Mouse (Mus musculus) spleen, adult 2 months (tissue): Measurements from ENCODE around the gene Olfr1121. TPM values are rescaled to one million over a fixed set of nuclear protein-coding genes. Genes with fewer than 3 reads are reported as not detected.
"Not testable (repeated sequence)": the region's sequence is repeated elsewhere in the genome, so short reads cannot be mapped to it uniquely, and the experiment has no call there.

Experiments
- DNase-seq, 2 experiments: peaks; one replicate each; pipeline versions ENCODE4 v3.0.0 to v3.0.0-alpha.2; 2012 to 2021; ENCODE audit warnings: low spot score in 2 of 2, low read depth in 1 of 2
- H3K27ac ChIP-seq: fragments of 200-500 bp; 2 replicates; pipeline ENCODE4 v1.5.1; 2012; ENCODE audit warnings: low read length, inconsistent platforms; ENCODE audit not compliant: insufficient read depth
- H3K27me3 ChIP-seq: fragments of 200-500 bp; 2 replicates; pipeline ENCODE4 v1.6.1; 2012; ENCODE audit warnings: mild to moderate bottlenecking, moderate library complexity, low read length, inconsistent platforms; ENCODE audit not compliant: control insufficient read depth, insufficient read depth
- H3K36me3 ChIP-seq: fragments of 200-500 bp; 2 replicates; pipeline ENCODE4 v1.6.1; 2012; ENCODE audit warnings: mild to moderate bottlenecking, low read length, inconsistent platforms; ENCODE audit not compliant: control insufficient read depth, insufficient read depth
- H3K4me1 ChIP-seq: fragments of 200-500 bp; 2 replicates; pipeline ENCODE4 v1.6.1; 2011; ENCODE audit warnings: inconsistent platforms; ENCODE audit not compliant: control insufficient read depth, insufficient read depth, insufficient read length
- H3K4me3 ChIP-seq: fragments of 200-500 bp; 2 replicates; pipeline ENCODE4 v1.5.1; 2011; ENCODE audit warnings: mild to moderate bottlenecking, inconsistent platforms; ENCODE audit not compliant: insufficient read depth, insufficient read length; ENCODE audit errors: extremely low read depth
- CTCF ChIP-seq: fragments of 200-500 bp; IDR thresholded peaks from 2 replicates; pipeline ENCODE4 v1.5.1; 2011; ENCODE audit warnings: mild to moderate bottlenecking, inconsistent platforms; ENCODE audit not compliant: insufficient read depth, insufficient read length, insufficient replicate concordance; ENCODE audit errors: extremely low read depth
- POLR2A ChIP-seq: fragments of 200-500 bp; IDR thresholded peaks from 2 replicates; pipeline ENCODE4 v1.6.1; 2011; ENCODE audit warnings: low read depth, low read length, inconsistent platforms
- WGBS: fragments of 180-500 bp; shearing (Covaris S2); methylation state at CpG from one replicate; pipeline ENCODE4 v1.1.7; 2018; 5-methylcytosine and 5-hydroxymethylcytosine counted together
- polyA plus RNA-seq: library from polyadenylated mRNA; depleted of rRNA; stranded (reverse); fragments of >200 nt; gene quantifications from 2 replicates; pipeline ENCODE4 v1.2.3, GENCODE M21; 2012; rRNA removed

The Olfr1121 gene
- polyA plus RNA-seq: not detected in 2 replicates

GRCm38 (mm10) chr2:87369595-87369994, at the start of gene Olfr1121:
Olfr1121 (plus strand) TSS chr2:87369895.
- no peaks in the 10 kb centered on the region for H3K27me3 ChIP-seq
- 19% methylated on average over 1 of the region's 1 CpGs for WGBS
- H3K27ac ChIP-seq: no peak within 1 kb of the TSS
- no peaks in the 10 kb centered on the region for H3K4me1 ChIP-seq
- no peak for TF ChIP-seq POLR2A
- TF ChIP-seq CTCF: no peak
- DNase-seq: no peak
- H3K4me3 ChIP-seq: no peak within 1 kb of the TSS
- no peaks in the 10 kb centered on the region for H3K36me3 ChIP-seq

GRCm38 (mm10) chr2:87354515-87354914, 15.2 kb upstream of the Olfr1121 start, which contains the start of gene Olfr1120:
Olfr1120 (plus strand) TSS chr2:87354815.
- H3K36me3 ChIP-seq: no peaks in the 10 kb centered on the region
- no peak for DNase-seq
- H3K4me1 ChIP-seq: no peaks in the 10 kb centered on the region
- 49% methylated on average over 2 of the region's 2 CpGs for WGBS
- no peak for TF ChIP-seq POLR2A
- TF ChIP-seq CTCF: no peak
- no peak within 1 kb of the TSS for H3K4me3 ChIP-seq
- H3K27ac ChIP-seq: no peak within 1 kb of the TSS
- no peaks in the 10 kb centered on the region for H3K27me3 ChIP-seq

GRCm38 (mm10) chr2:87360121-87360520, 9.6 kb upstream of the Olfr1121 start:
- DNase-seq, H3K27me3 ChIP-seq, H3K27ac ChIP-seq, H3K36me3 ChIP-seq, H3K4me1 ChIP-seq, H3K4me3 ChIP-seq: not testable (repeated sequence)
- WGBS: 90% methylated on average over 2 of the region's 2 CpGs

- TF ChIP-seq POLR2A: no peak
- TF ChIP-seq CTCF: no peak
- Histone ChIP-seq H3K27me3 (no peaks in the 10 kb centered on the region), H3K36me3 (no peaks in the 10 kb centered on the region), H3K4me1 (no peaks in the 10 kb centered on the region), H3K4me3 (no peak overlapping the region), H3K27ac (no peak overlapping the region)
- DNase-seq: no peak
- WGBS: 85% methylated on average over 4 of the region's 4 CpGs
Observed at GRCm38 (mm10) chr2:87371726-87372125, 2.0 kb downstream of the Olfr1121 start.

- WGBS: 66% methylated on average over 2 of the region's 2 CpGs
Observed at GRCm38 (mm10) chr2:87383935-87384334, 14.2 kb downstream of the Olfr1121 start.

GRCm38 (mm10) chr2:87385549-87385948, 15.9 kb downstream of the Olfr1121 start, which contains the start of gene Olfr1122:
Olfr1122 (plus strand) TSS chr2:87385849.
- H3K4me1 ChIP-seq: no peaks in the 10 kb centered on the region
- TF ChIP-seq POLR2A: no peak
- TF ChIP-seq CTCF: no peak
- H3K4me3 ChIP-seq: no peak within 1 kb of the TSS; the same call in 1 of the 2 replicates
- 88% methylated on average over 2 of the region's 2 CpGs for WGBS
- H3K36me3 ChIP-seq: no peaks in the 10 kb centered on the region
- no peaks in the 10 kb centered on the region for H3K27me3 ChIP-seq
- no peak within 1 kb of the TSS for H3K27ac ChIP-seq
- no peak for DNase-seq

More at GRCm38 (mm10) chr2:87383935-87384334, 14.2 kb downstream of the Olfr1121 start:
- H3K27me3 ChIP-seq: no peaks in the 10 kb centered on the region
- no peak for TF ChIP-seq CTCF
- no peak for TF ChIP-seq POLR2A
- DNase-seq: no peak
- H3K36me3 ChIP-seq: no peaks in the 10 kb centered on the region
- no peak overlapping the region for H3K27ac ChIP-seq
- H3K4me1 ChIP-seq: no peaks in the 10 kb centered on the region
- H3K4me3 ChIP-seq: no peak overlapping the region

GRCm38 (mm10) chr2:87393605-87394004, 23.9 kb downstream of the Olfr1121 start:
- not testable (repeated sequence) for DNase-seq, H3K36me3 ChIP-seq, H3K27me3 ChIP-seq, H3K27ac ChIP-seq, H3K4me3 ChIP-seq, H3K4me1 ChIP-seq
- WGBS: 88% methylated on average over 5 of the region's 5 CpGs

- not testable (repeated sequence) for H3K36me3 ChIP-seq, H3K27ac ChIP-seq, DNase-seq, H3K4me3 ChIP-seq, H3K27me3 ChIP-seq, H3K4me1 ChIP-seq
- 87% methylated on average over 7 of the region's 7 CpGs for WGBS
Observed at GRCm38 (mm10) chr2:87394686-87395085, 25.0 kb downstream of the Olfr1121 start.
